ENCODE assay signal across 8 mouse cellular contexts in the genomic region with DNA sequence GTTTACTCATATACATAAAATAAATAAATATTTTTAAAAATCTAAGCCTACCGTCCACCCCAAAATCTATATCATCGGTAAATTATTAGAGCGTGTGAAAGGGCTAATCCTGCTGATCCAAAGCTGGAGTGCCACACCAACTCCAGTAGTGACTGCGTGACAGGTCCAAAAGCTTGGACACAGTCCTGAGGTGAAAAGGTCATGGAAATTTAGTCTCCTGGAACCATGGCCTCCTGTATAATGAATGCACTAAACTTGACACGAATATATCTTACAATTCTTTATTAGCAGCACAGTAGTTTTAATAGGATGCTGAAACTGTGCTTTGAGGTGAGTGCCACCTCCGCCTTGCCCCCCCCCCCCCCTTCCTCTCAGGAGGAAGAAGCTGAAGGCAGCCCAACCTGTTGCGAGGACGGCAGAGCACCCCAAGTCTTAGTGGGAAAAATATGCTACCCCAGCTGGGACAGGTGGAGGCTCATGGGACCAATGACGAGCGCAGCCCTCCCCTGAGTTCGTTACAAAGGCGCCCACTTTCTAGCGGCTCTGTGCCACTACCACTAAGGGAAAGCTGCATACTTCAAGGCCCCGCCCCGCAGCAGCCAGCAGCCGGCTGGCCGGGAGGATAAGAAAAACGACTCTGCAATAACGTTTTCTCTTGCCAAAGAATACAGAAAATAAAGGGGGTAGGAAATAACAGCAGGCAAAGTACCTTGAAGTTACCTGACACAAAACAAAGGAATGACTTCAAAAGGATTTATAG. TPM values are rescaled to one million over a fixed set of nuclear protein-coding genes. Genes with fewer than 3 reads are reported as not detected.
DNase-seq lines count a peak whose midpoint lies in the region; ATAC-seq lines count a peak whose summit lies in the region.

No protein-coding gene starts in this region.

- peak overlapping the region; percentile 40 for H3K4me2 ChIP-seq in intestine, embryonic 16.5 days (ENCODE audit: low read depth, low read length)

- WGBS in heart, embryonic 10.5 days = 20% methylated on average over 19 of the region's 19 CpGs
- 18% methylated on average over 19 of the region's 19 CpGs for WGBS in intestine, embryonic 16.5 days

- intact Hi-C loops in heart, postnatal 25 days (cut with DNase I) = no loop called here

- H3K4me1 ChIP-seq in heart, embryonic 10.5 days = no peaks in the 10 kb centered on the region
- peaks cover 75% of the 10 kb centered on the region for H3K4me1 ChIP-seq in erythroblast, embryonic 14.5 days (ENCODE audit: control insufficient read depth)
- H3K4me1 ChIP-seq in intestine, embryonic 16.5 days (ENCODE audit: control insufficient read depth, insufficient read depth, low read length) = no peaks in the 10 kb centered on the region

- no peaks in the 10 kb centered on the region for H3K9me3 ChIP-seq in heart, embryonic 10.5 days
- H3K9me3 ChIP-seq in erythroblast, embryonic 14.5 days (ENCODE audit: control insufficient read depth, low read length) = no peaks in the 10 kb centered on the region
- H3K9me3 ChIP-seq in intestine, embryonic 16.5 days (ENCODE audit: control insufficient read depth, low read length) = no peaks in the 10 kb centered on the region

- H3K36me3 ChIP-seq in heart, embryonic 10.5 days = no peaks in the 10 kb centered on the region
- no peaks in the 10 kb centered on the region; the same call in none of the 2 replicates for H3K36me3 ChIP-seq in erythroblast, embryonic 14.5 days (ENCODE audit: control insufficient read depth)
- H3K36me3 ChIP-seq in intestine, embryonic 16.5 days (ENCODE audit: control insufficient read depth, insufficient read depth, low read length) = no peaks in the 10 kb centered on the region

- 0 out of 2 replicates have a peak, but pooled peaks cover 4% of the 10 kb centered on the region for H3K27me3 ChIP-seq in heart, embryonic 10.5 days (ENCODE audit: insufficient read depth, poor library complexity, severe bottlenecking)
- H3K27me3 ChIP-seq in erythroblast, embryonic 14.5 days (ENCODE audit: control insufficient read depth) = no peaks in the 10 kb centered on the region
- no peaks in the 10 kb centered on the region for H3K27me3 ChIP-seq in intestine, embryonic 16.5 days (replicated peaks; ENCODE audit: control insufficient read depth, insufficient read depth, low read length)

- H3K27ac ChIP-seq in heart, embryonic 10.5 days = 0 out of 2 replicates have a peak overlapping the region, but pooled peaks have one; percentile 42
- no peak overlapping the region for H3K27ac ChIP-seq in intestine, embryonic 16.5 days (ENCODE audit: low read length)

- peak; percentile 80 for DNase-seq in heart, embryonic 10.5 days (ENCODE audit: low spot score)
- DNase-seq in heart, postnatal 25 days (ENCODE audit: low spot score) = no peak
- peak; percentile 23 to 45 for DNase-seq in lung, adult 18-20 months
- peak; percentile 37 for DNase-seq in retina, postnatal 1 day
- DNase-seq in layer of hippocampus, postnatal 25 days (ENCODE audit: extremely low spot score in 1 of 2, low spot score in 1 of 2) = no peak
- DNase-seq in right cerebral cortex, adult 2 months (ENCODE audit: low spot score in 2 of 2) = no peak

- no peak for ATAC-seq in intestine, embryonic 16.5 days

- peak overlapping the region; percentile 53 for H3K4me3 ChIP-seq in heart, embryonic 10.5 days
- peak overlapping the region; percentile 60 for H3K4me3 ChIP-seq in erythroblast, embryonic 14.5 days (replicated peaks)
- H3K4me3 ChIP-seq in intestine, embryonic 16.5 days (ENCODE audit: low read length) = peak overlapping the region; percentile 26

- H3K9ac ChIP-seq in intestine, embryonic 16.5 days (ENCODE audit: low read depth, low read length) = peak overlapping the region; percentile 12; the same call in 1 of the 2 replicates

RNA-seq across cellular contexts. Expression of a gene that starts 4.6 kb away (rescaled TPM):
- polyA plus RNA-seq in heart, embryonic 10.5 days (2016; fragmentation: Nextera tagmentation; extraction: Ambion mirVana) = not detected in 2 replicates
- total RNA-seq in heart, postnatal 25 days (2021) = not detected
- not detected in 2 replicates for polyA plus RNA-seq in erythroblast, embryonic 14.5 days (2012)
- 5.7 and 6.8 TPM in 2 replicates for polyA plus RNA-seq in intestine, embryonic 16.5 days (2015; fragmentation: Nextera tagmentation; extraction: Ambion mirVana)
- total RNA-seq in layer of hippocampus, postnatal 25 days (2021) = under 1 TPM; 0.20 to 0.52 TPM

RNA-seq across cellular contexts. Expression of a gene that starts 28.1 kb away (rescaled TPM):
- not detected in 2 replicates for polyA plus RNA-seq in heart, embryonic 10.5 days (2016; fragmentation: Nextera tagmentation; extraction: Ambion mirVana)
- total RNA-seq in heart, postnatal 25 days (2021) = not detected
- not detected in 2 replicates for polyA plus RNA-seq in erythroblast, embryonic 14.5 days (2012)
- polyA plus RNA-seq in intestine, embryonic 16.5 days (2015; fragmentation: Nextera tagmentation; extraction: Ambion mirVana) = 0.20 and 0.53 TPM in 2 replicates
- total RNA-seq in layer of hippocampus, postnatal 25 days (2021) = under 1 TPM in 1 of 2 experiments, not detected in 1; 0.19 TPM

RNA-seq across cellular contexts. Expression of a gene that starts 42.6 kb away (rescaled TPM):
- polyA plus RNA-seq in heart, embryonic 10.5 days (2016; fragmentation: Nextera tagmentation; extraction: Ambion mirVana) = 69.5 and 81.7 TPM in 2 replicates
- total RNA-seq in heart, postnatal 25 days (2021) = 10 to 100 TPM; 46.1 to 47.0 TPM
- polyA plus RNA-seq in erythroblast, embryonic 14.5 days (2012) = 0.15 and 0.29 TPM in 2 replicates
- polyA plus RNA-seq in intestine, embryonic 16.5 days (2015; fragmentation: Nextera tagmentation; extraction: Ambion mirVana) = 90.7 and 98.9 TPM in 2 replicates
- 10 to 100 TPM; 31.4 to 33.8 TPM for total RNA-seq in layer of hippocampus, postnatal 25 days (2021)

RNA-seq across cellular contexts. Expression of a gene that starts 42.7 kb away (rescaled TPM):
- polyA plus RNA-seq in heart, embryonic 10.5 days (2016; fragmentation: Nextera tagmentation; extraction: Ambion mirVana) = 6.3 and 8.6 TPM in 2 replicates
- total RNA-seq in heart, postnatal 25 days (2021) = 1 to 10 TPM; 4.9 to 6.4 TPM
- 0.06 TPM in 1 of 2 replicates, not detected in the other for polyA plus RNA-seq in erythroblast, embryonic 14.5 days (2012)
- 4.4 and 4.8 TPM in 2 replicates for polyA plus RNA-seq in intestine, embryonic 16.5 days (2015; fragmentation: Nextera tagmentation; extraction: Ambion mirVana)
- 10 to 100 TPM; 23.1 to 28.3 TPM for total RNA-seq in layer of hippocampus, postnatal 25 days (2021)

Comparison
In these comparisons a context has a peak if more than half of its experiments do, and no peak if none do; other contexts are left out.
1. DNase-seq: peak in heart, embryonic 10.5 days (single experiment), lung, adult 18-20 months (2 of 2) and retina, postnatal 1 day (single experiment); none in heart, postnatal 25 days (single experiment), layer of hippocampus, postnatal 25 days (0 of 2) and right cerebral cortex, adult 2 months (0 of 2).
2. RNA of a gene that starts 42.6 kb away (polyA plus RNA-seq): 90.7 to 98.9 TPM in intestine, embryonic 16.5 days and 69.5 to 81.7 TPM in heart, embryonic 10.5 days; 0.15 to 0.29 TPM in erythroblast, embryonic 14.5 days; every median in the first group is over 10 times any median in the second.
3. Peak in every context shown above with its lines, with median percentiles within 50 percentile points of each other: H3K4me3 ChIP-seq.